Mouse (Mus musculus) bone marrow macrophage, adult 2 months (primary cell): ENCODE results near the gene Rab19.

Experiments
- CTCF ChIP-seq: IDR thresholded peaks from 2 replicates; pipeline ENCODE4 v1.5.1; 2012; ENCODE audit warnings: low read depth, mild to moderate bottlenecking, low read length, moderate library complexity
- POLR2A ChIP-seq: IDR thresholded peaks from 2 replicates; pipeline ENCODE4 v1.6.1; 2012; ENCODE audit warnings: mild to moderate bottlenecking, low read depth, low read length, borderline replicate concordance

DNA sequence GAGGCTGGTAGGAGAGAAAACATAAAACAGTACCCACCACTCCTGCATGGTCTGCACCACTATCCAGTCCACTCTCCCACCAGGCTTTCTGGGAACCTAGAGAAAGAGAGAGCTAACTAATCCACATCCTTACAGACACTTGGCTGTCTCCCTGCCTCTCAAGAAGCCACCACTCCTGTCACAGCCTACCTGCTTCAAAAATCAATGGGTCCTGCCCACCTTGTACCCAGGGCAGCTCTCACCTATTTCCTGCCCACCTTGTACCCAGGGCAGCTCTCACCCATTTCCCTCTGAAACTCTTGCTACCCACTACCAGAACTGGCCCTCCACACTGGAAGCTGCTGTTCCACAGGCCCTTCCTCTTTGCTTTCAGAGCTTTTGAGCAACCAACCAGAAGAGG, 8.9 kb upstream of the Rab19 start:
- TF ChIP-seq POLR2A (no peak), CTCF (no peak)
